Mouse (Mus musculus) spleen, adult 2 months (tissue): ENCODE results near the gene Adnp.

ENCODE experiments used
- CTCF ChIP-seq: fragments of 200-500 bp; IDR thresholded peaks from 2 replicates; pipeline ENCODE4 v1.5.1; 2011; ENCODE audit warnings: mild to moderate bottlenecking, inconsistent platforms; ENCODE audit not compliant: insufficient read depth, insufficient read length, insufficient replicate concordance; ENCODE audit errors: extremely low read depth
- POLR2A ChIP-seq: fragments of 200-500 bp; IDR thresholded peaks from 2 replicates; pipeline ENCODE4 v1.6.1; 2011; ENCODE audit warnings: low read depth, low read length, inconsistent platforms

- TF ChIP-seq POLR2A (no peak), CTCF (no peak)
Measured at GRCm38 (mm10) chr2:168169800-168170113, 37.2 kb downstream of the Adnp start.
